Mouse (Mus musculus): ENCODE measurements around the gene Dcakd. TPM values are rescaled to one million over a fixed set of nuclear protein-coding genes. Genes with fewer than 3 reads are reported as not detected.

Dcakd gene
- polyA plus RNA-seq, 1 experiment from 2014 or later: 27.5 TPM

DNA sequence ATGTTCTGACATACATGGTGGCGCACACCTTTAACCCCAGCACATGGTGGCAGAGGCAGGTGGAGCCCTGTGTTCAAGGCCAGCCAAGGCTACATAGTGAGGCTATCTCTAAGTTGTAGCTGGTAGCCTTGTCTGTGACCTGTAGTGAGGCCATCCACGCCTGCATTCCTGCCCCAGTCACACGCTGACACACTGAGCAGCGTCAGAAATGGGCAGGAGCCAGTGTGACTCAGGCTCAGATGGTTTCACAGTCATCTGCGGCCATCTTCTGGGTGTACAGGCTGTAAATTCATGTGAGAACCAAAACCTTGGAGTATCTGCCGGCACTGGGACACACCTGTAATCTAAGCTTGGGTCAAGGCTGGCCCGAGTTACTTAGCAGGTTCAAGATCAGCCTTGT, 28.5 kb upstream of the Dcakd start:
- 95% methylated on average over 7 of the region's 7 CpGs for WGBS (ENCODE audit: missing documents)
- Histone ChIP-seq H3K36me3 (ENCODE audit: inconsistent target) (peaks cover 73% of the 10 kb centered on the region), H3K4me3 (ENCODE audit: inconsistent target) (no peak overlapping the region), H3K27ac (no peak overlapping the region), H3K79me2 (ENCODE audit: inconsistent target) (peaks cover 21% of the 10 kb centered on the region; the same call in 1 of the 2 replicates)

DNA sequence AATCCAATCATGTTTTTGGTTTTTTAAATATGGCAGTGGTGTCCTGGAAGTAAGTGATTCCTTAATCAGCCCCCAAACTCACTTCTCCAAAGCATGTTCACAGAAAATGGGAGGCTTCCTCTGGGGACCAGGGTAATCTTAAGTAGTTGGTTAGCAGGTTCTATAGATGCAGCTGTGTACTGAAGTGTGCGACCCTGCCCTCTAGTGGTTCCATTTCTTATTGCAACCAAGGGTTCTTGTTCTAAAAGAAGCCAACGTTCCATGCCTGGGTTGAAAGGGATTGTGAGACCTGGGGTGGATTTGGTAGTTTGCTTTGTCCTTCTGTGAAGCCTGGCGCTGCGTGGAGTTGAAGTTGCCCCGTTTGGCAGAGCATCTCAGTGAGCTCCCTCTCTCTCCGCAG, 26.7 kb upstream of the Dcakd start:
- peaks cover 21% of the 10 kb centered on the region; the same call in 1 of the 2 replicates for H3K79me2 ChIP-seq (ENCODE audit: inconsistent target)
- peaks cover 62% of the 10 kb centered on the region for H3K36me3 ChIP-seq (ENCODE audit: inconsistent target)
- no peak overlapping the region for H3K4me3 ChIP-seq (ENCODE audit: inconsistent target)
- WGBS (ENCODE audit: missing documents): 55% methylated on average over 5 of the region's 6 CpGs
- H3K27ac ChIP-seq: no peak overlapping the region

DNA sequence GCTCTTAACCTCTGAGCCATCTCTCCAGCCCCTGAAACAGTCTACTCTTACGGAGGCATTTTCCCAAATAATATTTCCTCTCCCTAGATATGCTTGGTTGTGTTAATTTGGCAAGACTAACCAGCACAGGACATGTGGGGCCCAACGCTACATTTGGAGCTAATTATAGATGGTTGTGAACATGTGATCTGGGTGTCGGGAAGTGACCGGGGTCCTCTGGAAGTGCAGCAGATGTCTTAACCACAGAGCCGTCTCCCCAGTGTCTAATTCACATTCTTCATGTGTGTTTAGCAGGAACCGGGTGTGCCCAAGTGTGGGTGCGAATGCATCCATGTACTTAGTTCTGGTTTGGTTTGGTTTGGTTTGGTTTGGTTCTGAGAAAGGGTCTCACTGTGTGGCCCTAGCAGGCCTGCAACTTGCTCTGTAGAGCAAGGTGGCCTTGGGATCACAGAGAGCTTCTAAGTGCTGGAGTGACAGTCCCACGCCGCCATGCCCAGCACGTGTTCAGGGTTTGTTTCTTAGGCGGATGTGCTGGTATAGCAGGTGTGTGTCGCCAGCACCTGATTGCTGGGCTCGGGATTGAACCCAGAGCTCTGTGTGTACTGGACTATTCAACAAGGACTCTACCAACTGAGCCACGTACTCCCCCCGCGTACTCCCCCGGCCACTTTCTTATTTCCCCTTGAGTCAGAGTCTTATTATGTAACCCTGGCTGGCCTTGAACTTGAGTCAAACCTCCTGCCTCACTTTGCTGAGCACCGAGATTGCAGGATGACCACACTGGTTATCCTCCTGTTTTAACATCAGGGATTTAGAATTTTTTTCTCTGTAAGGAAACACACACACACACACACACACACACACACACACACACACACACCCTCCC, 25.3 kb upstream of the Dcakd start:
- no peak overlapping the region for H3K4me3 ChIP-seq (ENCODE audit: inconsistent target)
- peak overlapping the region; percentile 31; the same call in 1 of the 2 replicates for H3K27ac ChIP-seq
- peaks cover 50% of the 10 kb centered on the region for H3K36me3 ChIP-seq (ENCODE audit: inconsistent target)
- WGBS (ENCODE audit: missing documents): 91% methylated on average over 17 of the region's 18 CpGs
- H3K79me2 ChIP-seq (ENCODE audit: inconsistent target): peaks cover 21% of the 10 kb centered on the region; the same call in 1 of the 2 replicates

DNA sequence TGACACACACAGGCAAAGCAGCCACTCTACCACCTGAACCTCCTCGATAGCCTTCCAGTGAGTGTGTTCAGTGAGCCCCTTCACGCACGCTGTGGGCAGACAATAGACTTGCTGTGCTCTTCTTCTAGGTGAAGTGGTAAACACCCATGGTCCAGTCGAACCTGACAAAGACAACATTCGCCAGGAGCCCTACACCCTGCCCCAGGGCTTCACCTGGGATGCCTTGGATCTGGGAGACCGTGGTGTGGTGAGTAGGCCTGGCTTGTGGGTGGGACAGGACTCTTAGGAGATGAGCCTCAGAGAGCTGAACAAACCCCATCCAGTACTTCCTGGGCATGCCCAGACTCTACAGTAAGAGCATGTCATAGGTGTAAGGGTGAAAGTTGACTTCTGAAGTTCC, 23.9 kb upstream of the Dcakd start:
- Histone ChIP-seq H3K36me3 (ENCODE audit: inconsistent target) (peaks cover 41% of the 10 kb centered on the region), H3K79me2 (ENCODE audit: inconsistent target) (peaks cover 21% of the 10 kb centered on the region; the same call in 1 of the 2 replicates), H3K4me3 (ENCODE audit: inconsistent target) (no peak overlapping the region), H3K27ac (peak overlapping the region; percentile 21)
- WGBS (ENCODE audit: missing documents): 93% methylated on average over 6 of the region's 6 CpGs

DNA sequence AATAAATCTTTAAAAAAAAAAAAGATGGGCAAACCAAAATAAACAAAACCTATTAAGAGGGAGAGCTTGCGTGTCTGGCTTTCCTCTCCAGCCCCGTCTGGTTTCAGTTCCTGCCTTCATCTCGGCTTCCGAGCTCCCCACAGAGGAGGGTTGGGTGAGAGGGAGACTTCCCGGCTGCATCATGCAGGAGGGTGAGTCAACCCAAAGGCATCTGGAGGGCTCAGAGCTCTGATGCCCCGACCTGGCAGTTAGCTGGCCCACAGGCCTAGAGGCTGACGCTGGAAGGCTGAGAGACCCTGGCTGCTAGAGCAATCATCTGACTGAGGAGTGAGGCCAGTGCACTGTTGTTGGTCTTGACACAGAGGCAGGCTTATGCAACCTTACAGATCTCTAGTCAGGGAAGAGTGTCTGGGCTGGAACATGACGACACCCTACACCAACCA, 23.1 kb upstream of the Dcakd start:
- Histone ChIP-seq H3K36me3 (ENCODE audit: inconsistent target) (peaks cover 38% of the 10 kb centered on the region), H3K4me3 (ENCODE audit: inconsistent target) (no peak overlapping the region), H3K79me2 (ENCODE audit: inconsistent target) (peaks cover 21% of the 10 kb centered on the region; the same call in 1 of the 2 replicates), H3K27ac (peak overlapping the region; percentile 21)
- 7% methylated on average over 8 of the region's 8 CpGs for WGBS (ENCODE audit: missing documents)

DNA sequence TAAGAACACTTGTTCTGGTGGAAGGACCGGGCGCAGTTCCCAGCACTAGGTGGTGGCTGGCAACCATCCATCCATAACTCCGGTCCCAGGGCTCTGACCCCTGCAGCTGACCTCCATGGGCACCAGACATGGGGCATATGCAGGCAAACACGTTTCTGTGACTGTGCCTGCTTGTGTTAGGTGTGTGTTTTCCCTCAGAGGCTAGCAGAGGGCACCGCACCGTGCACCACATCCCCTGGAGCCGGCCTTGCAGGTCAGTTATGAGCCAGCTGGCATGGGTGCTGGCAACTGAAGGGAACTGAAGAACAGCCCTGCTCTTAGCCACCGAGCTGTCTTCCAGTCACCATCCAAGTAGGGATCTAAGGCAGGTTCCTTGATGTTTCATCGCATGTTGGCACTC, 22.0 kb upstream of the Dcakd start:
- WGBS (ENCODE audit: missing documents): 91% methylated on average over 9 of the region's 9 CpGs
- H3K27ac ChIP-seq: no peak overlapping the region
- peaks cover 38% of the 10 kb centered on the region for H3K36me3 ChIP-seq (ENCODE audit: inconsistent target)
- peaks cover 24% of the 10 kb centered on the region; the same call in 1 of the 2 replicates for H3K79me2 ChIP-seq (ENCODE audit: inconsistent target)
- H3K4me3 ChIP-seq (ENCODE audit: inconsistent target): no peak overlapping the region

DNA sequence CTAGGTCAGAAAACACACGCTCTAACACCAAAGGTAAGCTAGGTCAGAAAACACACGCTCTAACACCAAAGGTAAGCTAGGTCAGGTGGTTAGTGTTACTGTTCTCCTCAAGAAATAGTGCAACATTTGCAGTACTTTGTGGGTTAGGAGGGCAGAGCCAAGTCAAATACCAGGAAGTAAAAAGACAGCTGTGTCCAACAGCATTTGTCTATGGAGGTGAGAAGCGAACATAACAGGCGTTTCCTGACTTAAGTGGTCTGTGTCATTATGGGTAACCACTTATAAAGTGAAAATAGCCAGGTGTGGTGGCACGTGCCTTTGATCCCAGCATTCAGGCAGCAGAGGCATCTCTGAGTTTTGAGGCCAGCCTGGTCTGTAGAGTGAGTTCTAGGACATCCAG, 21.5 kb upstream of the Dcakd start:
- peaks cover 26% of the 10 kb centered on the region; the same call in 1 of the 2 replicates for H3K79me2 ChIP-seq (ENCODE audit: inconsistent target)
- no peak overlapping the region for H3K27ac ChIP-seq
- WGBS (ENCODE audit: missing documents): 85% methylated on average over 5 of the region's 5 CpGs
- H3K4me3 ChIP-seq (ENCODE audit: inconsistent target): no peak overlapping the region
- H3K36me3 ChIP-seq (ENCODE audit: inconsistent target): peaks cover 42% of the 10 kb centered on the region

DNA sequence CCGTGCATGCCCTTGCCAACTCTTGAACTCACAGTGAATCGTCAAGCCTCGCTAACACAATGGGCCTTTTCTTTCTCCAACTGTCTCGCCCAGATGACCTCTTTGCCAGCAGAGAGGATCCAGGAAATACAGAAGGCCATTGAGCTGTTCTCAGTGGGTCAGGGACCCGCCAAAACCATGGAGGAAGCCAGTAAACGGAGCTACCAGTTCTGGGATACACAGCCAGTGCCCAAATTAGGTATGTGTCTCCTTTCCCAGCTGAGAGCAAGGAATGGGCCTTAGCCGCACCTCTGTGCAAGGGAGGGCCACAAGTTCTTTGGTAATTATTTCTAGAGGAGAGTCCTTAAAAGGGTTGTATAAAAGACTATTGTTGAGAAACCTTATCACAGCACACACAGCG, 18.2 kb upstream of the Dcakd start:
- WGBS (ENCODE audit: missing documents): 95% methylated on average over 8 of the region's 8 CpGs
- peaks cover 48% of the 10 kb centered on the region for H3K79me2 ChIP-seq (ENCODE audit: inconsistent target)
- no peak overlapping the region for H3K27ac ChIP-seq
- H3K4me3 ChIP-seq (ENCODE audit: inconsistent target): no peak overlapping the region
- peaks cover 55% of the 10 kb centered on the region for H3K36me3 ChIP-seq (ENCODE audit: inconsistent target)

DNA sequence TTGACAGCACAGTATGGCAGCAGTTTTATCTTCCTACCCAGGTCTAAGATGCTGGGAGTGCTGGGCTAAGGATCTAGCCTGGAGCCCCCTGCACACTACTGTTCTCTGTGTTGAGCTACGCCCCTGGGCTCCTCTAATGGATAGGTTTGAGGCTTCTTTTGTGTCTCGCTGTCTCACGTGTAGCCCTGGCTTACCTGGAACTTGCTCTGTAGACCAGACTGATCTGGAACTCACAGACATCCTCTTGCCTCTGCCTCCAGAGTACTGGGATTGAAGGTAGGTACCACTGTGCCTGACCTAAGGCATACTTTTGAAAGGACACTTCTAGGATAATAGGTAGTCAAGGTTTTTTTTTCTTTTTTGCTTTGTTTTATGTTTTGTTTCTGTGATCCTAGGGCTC, 15.8 kb upstream of the Dcakd start:
- H3K27ac ChIP-seq: no peak overlapping the region
- peaks cover 53% of the 10 kb centered on the region for H3K36me3 ChIP-seq (ENCODE audit: inconsistent target)
- H3K4me3 ChIP-seq (ENCODE audit: inconsistent target): no peak overlapping the region
- WGBS (ENCODE audit: missing documents): 97% methylated on average over 3 of the region's 3 CpGs
- peaks cover 71% of the 10 kb centered on the region for H3K79me2 ChIP-seq (ENCODE audit: inconsistent target)

DNA sequence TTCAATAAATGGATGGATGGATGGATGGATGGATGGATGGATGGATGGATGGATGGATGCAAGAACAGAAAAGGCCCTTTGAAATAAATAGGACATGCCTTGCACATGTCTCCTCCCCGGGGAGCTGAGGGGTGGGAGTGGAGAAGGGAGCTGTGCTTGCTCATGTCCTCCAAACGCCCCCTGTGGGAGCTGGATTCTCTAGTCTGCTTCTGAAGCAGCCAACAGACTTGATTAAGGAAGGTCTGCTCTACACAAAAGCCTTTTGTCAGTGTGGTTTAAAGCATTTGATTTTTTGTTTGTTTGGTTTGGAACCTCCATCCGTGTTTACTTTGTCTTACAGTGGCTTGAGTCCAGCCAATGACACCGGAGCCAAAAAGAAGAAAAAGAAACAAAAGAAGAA, 14.7 kb upstream of the Dcakd start:
- no peak overlapping the region for H3K4me3 ChIP-seq (ENCODE audit: inconsistent target)
- peaks cover 83% of the 10 kb centered on the region for H3K79me2 ChIP-seq (ENCODE audit: inconsistent target)
- WGBS (ENCODE audit: missing documents): 94% methylated on average over 4 of the region's 4 CpGs
- H3K36me3 ChIP-seq (ENCODE audit: inconsistent target): peaks cover 58% of the 10 kb centered on the region
- no peak overlapping the region for H3K27ac ChIP-seq

DNA sequence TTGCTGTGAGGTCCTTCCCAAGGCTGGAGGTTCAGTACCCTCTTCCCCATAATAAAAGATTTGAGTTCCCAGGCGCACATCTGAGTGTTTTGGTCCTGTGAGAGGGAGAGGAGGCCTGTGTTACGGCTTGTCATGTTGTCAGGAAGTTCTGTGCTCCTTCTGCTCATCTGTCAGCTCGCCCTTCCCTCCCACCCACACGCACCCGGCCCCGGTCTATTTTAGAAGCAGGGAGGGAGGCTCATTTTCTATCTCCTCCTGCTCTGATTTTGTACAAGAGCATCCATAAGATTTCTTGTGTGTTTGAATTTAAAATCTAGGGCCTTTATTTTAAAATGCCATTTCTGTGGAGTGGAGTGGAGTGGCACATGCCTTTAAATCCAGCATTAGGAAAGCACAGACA, 9.9 kb upstream of the Dcakd start:
- H3K36me3 ChIP-seq (ENCODE audit: inconsistent target): peaks cover 16% of the 10 kb centered on the region
- H3K79me2 ChIP-seq (ENCODE audit: inconsistent target): peaks cover 100% of the 10 kb centered on the region
- no peak overlapping the region for H3K27ac ChIP-seq
- WGBS (ENCODE audit: missing documents): 84% methylated on average over 6 of the region's 6 CpGs
- H3K4me3 ChIP-seq (ENCODE audit: inconsistent target): no peak overlapping the region

DNA sequence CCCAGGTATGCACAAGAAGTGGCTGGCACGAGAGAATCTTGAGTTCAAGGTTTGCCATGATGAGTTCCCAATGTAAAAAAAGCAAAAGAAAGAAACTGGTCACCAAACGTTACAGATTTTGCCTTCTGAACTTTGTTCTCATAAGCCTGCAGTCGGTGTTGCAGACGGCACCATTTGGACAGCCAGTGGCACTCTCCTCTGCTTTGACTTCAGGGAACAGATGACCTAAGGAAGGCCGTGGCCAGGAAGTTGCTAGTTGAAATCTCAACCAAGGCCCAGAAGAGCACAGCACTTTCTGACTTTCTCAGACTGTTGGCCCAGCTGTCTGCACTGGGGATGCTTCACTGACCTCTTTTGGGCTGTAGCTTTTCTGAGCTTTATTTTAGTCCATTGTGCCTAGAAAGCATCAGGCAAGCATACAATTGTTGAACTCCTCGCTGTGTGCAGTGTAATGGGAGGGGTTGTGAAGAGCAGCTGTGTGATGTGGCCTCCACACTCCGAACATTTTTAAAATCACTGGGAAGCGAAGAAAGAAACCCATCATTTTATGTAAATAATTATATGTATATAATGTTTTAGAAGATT, 8.8 kb upstream of the Dcakd start:
- Histone ChIP-seq H3K36me3 (ENCODE audit: inconsistent target) (peaks cover 12% of the 10 kb centered on the region; the same call in 1 of the 2 replicates), H3K4me3 (ENCODE audit: inconsistent target) (no peak overlapping the region), H3K79me2 (ENCODE audit: inconsistent target) (peaks cover 100% of the 10 kb centered on the region), H3K27ac (no peak overlapping the region)
- WGBS (ENCODE audit: missing documents): 94% methylated on average over 8 of the region's 8 CpGs

DNA sequence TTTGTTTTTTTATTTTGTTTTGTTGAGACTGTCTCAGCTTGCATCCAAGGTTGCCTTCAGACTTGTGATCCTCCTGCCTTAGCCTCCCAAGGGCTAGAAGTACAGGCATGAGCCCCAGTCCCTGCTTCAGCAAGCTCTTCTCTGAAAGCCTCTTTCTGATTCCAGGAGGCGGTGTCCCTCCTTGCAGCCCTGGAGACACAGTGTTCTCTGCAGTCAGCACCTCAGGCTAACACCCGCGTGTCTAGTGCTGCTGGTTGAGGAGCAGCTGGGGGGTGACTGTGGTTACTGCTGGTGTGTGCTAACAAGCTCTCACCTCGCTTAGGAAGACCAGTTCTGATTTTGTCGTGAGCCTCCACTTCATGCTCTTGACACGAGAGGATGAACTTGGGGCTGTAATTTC, 6.9 kb upstream of the Dcakd start:
- WGBS (ENCODE audit: missing documents): 90% methylated on average over 6 of the region's 6 CpGs
- no peak overlapping the region for H3K27ac ChIP-seq
- peaks cover 5% of the 10 kb centered on the region; the same call in 1 of the 2 replicates for H3K36me3 ChIP-seq (ENCODE audit: inconsistent target)

DNA sequence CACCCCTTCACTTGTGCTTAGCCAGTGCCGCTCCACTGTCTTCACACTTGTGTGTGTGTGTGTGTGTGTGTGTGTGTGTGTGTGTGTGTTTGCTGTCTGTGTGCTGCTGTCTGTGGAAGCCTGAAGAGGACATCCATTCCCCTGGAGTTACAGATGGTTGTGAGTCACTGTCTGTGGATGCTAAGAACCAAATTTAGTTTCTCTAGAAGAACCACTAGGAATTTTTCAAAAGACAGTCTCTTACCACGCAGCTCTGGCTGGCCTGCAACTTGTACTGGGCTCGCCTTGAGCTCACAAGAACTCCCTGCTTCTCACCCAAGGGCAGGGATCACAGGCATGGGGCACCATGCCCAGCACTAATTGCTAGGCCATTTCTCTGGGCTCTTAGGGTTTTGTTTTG, 4.9 kb upstream of the Dcakd start:
- WGBS (ENCODE audit: missing documents): 81% methylated on average over 3 of the region's 3 CpGs
- Histone ChIP-seq H3K4me3 (ENCODE audit: inconsistent target) (no peak overlapping the region), H3K36me3 (ENCODE audit: inconsistent target) (no peaks in the 10 kb centered on the region; the same call in 1 of the 2 replicates), H3K27ac (0 out of 2 replicates have a peak overlapping the region, but pooled peaks have one; percentile 13), H3K79me2 (ENCODE audit: inconsistent target) (peaks cover 97% of the 10 kb centered on the region)

More for the DNA sequence above, 6.9 kb upstream of the Dcakd start:
- peaks cover 100% of the 10 kb centered on the region for H3K79me2 ChIP-seq (ENCODE audit: inconsistent target)
- no peak overlapping the region for H3K4me3 ChIP-seq (ENCODE audit: inconsistent target)

Data from macrophage (primary cell).